Mouse (Mus musculus) left cerebral cortex, adult 11 months (tissue): ENCODE results near the gene Rad54l2.
A peak's percentile ranks its signal among the peaks of the same experiment; 100 is the strongest.

Experiments used
- DNase-seq: peaks from one replicate; pipeline ENCODE4 v3.0.0; 2022; ENCODE audit warnings: low spot score

Gene Rad54l2

GRCm38 (mm10) chr9:106675965-106676364 is 113.0 kb downstream of the Rad54l2 start:
- DNase-seq: no peak

- peak; percentile 80 for DNase-seq
Observed at GRCm38 (mm10) chr9:106675480-106675879, 113.5 kb downstream of the Rad54l2 start.

DNA sequence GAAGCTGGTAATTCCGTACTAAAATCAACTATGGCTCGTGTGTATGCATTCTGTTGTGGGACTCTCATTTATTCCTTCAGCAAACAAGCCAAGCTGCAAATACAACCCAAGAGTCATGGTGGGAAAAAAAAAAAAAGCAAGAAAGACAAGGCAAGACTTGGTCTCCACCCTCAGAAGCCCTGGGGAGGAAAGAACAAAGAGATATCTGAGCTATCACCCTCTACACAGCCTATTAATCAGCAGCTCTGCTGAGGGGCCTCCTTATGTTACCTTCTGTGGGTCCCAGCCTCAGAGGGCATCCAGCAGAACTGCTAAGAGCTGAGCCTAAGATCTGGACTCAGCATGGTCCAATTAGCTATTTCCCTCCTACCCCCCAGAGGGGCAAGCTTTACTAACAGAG is 115.1 kb downstream of the Rad54l2 start:
- DNase-seq: no peak

DNA sequence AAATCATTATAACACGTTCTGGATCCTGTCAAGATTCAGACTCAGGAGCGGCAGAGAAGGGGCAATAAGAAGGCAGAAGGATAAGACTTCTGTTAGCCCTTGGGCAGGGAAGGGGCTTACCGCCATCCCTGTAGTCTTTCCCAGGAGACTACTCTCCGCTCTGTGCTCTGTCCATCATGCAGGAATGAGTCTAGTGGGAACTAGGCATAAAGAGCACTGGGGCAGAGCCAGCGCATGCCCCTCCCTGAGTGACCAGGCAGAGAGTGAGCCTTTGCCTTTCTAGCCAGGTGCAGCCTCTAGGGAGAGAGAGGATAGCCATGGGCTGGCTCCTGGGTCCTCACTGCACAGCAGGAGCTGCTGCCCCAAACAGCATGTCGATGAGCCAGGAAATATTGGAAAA is 124.1 kb downstream of the Rad54l2 start:
- DNase-seq: no peak

GRCm38 (mm10) chr9:106664433-106664832 is 124.6 kb downstream of the Rad54l2 start:
- peak; percentile 69 for DNase-seq

- DNase-seq: no peak
Observed at GRCm38 (mm10) chr9:106663200-106663599, 125.8 kb downstream of the Rad54l2 start.

GRCm38 (mm10) chr9:106659935-106660334 is 129.1 kb downstream of the Rad54l2 start:
- no peak for DNase-seq

DNA sequence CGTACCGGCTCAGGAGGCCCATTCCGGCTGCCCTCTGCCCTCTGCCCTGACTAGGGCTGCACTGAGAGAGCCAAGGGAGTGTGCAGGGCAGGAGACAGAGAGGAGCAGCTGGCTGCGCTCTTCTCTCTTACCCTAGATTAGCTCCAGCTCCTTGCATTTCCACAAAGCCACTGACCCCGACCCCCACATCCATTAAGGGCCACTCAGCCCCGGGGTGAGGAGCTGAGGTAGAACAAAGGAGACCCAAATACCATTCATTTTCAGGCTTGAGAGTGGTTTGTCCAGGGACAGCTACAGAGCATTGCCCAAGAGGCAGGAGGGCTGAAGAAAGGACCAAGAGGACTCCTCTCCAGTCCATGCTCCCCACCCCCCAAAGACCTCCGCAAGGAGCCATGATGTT is 129.6 kb downstream of the Rad54l2 start:
- DNase-seq: no peak

DNA sequence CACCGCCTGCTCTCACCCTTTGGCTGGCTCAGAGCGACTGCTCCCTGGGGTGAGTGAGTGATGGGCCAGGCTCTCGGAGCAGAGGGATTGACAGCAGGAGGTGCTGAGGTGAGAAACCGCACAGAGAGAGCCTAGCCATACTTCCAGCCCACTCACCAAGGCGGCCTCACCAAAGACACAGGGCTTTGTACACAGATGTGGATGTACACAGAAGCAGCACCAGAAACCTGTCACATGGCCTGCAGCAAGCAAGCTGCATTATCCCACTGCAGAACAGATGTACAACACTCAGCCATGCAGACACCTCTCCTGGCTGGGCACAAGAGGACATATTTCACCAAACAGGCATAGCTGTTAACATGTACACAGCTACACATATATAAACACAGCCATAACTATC is 131.4 kb downstream of the Rad54l2 start:
- DNase-seq: no peak

DNA sequence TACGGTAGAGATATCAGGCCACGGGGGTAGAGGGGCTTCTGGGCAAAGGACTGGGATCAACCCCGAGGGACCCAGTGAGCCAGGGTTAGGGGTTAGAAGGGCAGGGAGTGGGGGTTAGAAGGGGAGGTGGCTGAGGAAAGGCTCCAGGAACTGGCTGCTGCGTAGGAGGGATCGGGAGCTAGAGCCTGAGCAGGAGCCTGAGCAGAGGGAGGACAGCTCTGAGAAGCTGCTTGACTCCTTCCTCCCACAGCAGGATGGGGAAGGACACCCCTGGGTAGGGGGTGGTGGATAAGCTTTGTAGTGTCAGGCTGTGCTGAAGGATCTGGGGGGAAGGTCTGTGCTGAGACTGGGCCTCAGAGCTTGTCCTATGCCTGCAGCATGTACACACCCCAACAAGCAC is 132.2 kb downstream of the Rad54l2 start:
- DNase-seq: no peak

- DNase-seq: no peak
Observed at GRCm38 (mm10) chr9:106655884-106656720, 132.9 kb downstream of the Rad54l2 start, which contains the start of gene Grm2. Gene Grm2 (minus strand): TSS chr9:106656082.

DNA sequence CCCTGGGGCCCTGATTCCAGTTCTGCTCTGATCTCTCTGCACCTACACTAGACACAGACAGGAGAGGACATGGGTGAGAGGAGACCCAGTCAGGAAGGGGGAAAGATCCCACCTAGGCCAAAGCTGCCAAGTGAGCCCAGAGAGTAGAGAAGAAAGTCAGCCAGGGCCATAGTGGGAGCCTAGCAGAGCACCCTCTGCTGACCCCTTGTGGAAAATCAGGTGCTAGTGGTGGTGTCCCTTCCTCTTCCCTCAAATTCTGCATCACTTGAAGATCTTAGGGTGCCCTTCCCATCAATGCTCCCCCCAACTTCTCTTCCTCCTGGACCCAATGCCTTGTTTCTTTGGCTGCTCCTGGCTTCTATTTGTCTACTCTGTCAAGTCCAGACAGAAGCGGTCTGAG is 136.3 kb downstream of the Rad54l2 start:
- DNase-seq: no peak

GRCm38 (mm10) chr9:106647226-106647625 is 141.8 kb downstream of the Rad54l2 start:
- no peak for DNase-seq

GRCm38 (mm10) chr9:106645684-106646271 is 143.2 kb downstream of the Rad54l2 start:
- no peak for DNase-seq

GRCm38 (mm10) chr9:106643787-106644186 is 145.2 kb downstream of the Rad54l2 start:
- DNase-seq: no peak

DNA sequence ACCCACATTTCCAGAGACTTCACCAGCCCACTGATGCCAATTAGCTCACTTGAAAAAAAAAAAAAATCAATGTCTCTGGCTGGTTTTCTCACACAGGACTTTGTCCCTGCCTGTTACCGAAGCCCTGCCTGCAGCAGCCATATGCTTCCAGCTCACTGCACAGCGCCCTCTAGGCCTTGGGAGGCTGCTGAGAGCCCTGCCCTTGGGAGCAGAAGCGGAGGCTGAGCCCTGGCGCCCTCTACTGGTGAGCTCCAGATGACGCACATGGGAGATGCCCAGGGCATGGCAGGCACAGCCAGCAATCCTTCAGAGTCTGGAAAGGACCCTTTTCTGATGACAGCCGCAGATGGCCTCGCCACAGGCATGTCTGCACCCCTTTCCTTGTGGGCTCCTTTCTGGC is 145.9 kb downstream of the Rad54l2 start:
- DNase-seq: peak; percentile 59

GRCm38 (mm10) chr9:106641346-106641745 is 147.6 kb downstream of the Rad54l2 start:
- no peak for DNase-seq

- DNase-seq: no peak
Observed at GRCm38 (mm10) chr9:106638154-106638553, 150.8 kb downstream of the Rad54l2 start.
